Mouse (Mus musculus) E14TG2a.4 (cell line): ENCODE results near the gene Wasf3.

Experiments used
- H3K27me3 ChIP-seq: 2 replicates; pipeline ENCODE4 v1.6.1; 2014; ENCODE audit warnings: low read length, control low read depth; ENCODE audit not compliant: insufficient read depth
- H3K36me3 ChIP-seq: 2 replicates; pipeline ENCODE4 v1.6.1; 2014; ENCODE audit warnings: low read length, control low read depth; ENCODE audit not compliant: insufficient read depth
- H3K4me1 ChIP-seq: replicated peaks from 2 replicates; pipeline ENCODE4 v1.6.1; 2014; ENCODE audit warnings: low read depth, low read length, control low read depth
- H3K4me3 ChIP-seq: replicated peaks from 2 replicates; pipeline ENCODE4 v1.5.1; 2014; ENCODE audit warnings: mild to moderate bottlenecking, low read length
- H3K9me3 ChIP-seq: 2 replicates; pipeline ENCODE4 v1.6.1; 2014; ENCODE audit warnings: low read length, control low read depth
- CTCF ChIP-seq: conservative IDR thresholded peaks from 2 replicates; pipeline ENCODE4 v1.5.1; 2014; ENCODE audit warnings: low read length
- NANOG ChIP-seq: IDR thresholded peaks from 2 replicates; pipeline ENCODE4 v1.6.1; 2014; ENCODE audit warnings: borderline replicate concordance, low read length, mixed read lengths
- POU5F1 ChIP-seq: IDR thresholded peaks from 2 replicates; pipeline ENCODE4 v1.6.1; 2014; ENCODE audit warnings: low read length, borderline replicate concordance

Gene Wasf3

GRCm38 (mm10) chr5:146407791-146408190 lies 23.0 kb downstream of the Wasf3 start:
- no peaks in the 10 kb centered on the region for H3K27me3 ChIP-seq
- H3K4me3 ChIP-seq: no peak overlapping the region
- TF ChIP-seq NANOG (peak; percentile 34; the same call in 1 of the 2 replicates), POU5F1 (no peak)
- H3K9me3 ChIP-seq: no peaks in the 10 kb centered on the region
- H3K36me3 ChIP-seq: peaks cover 6% of the 10 kb centered on the region; the same call in 1 of the 2 replicates
- H3K4me1 ChIP-seq: peaks cover 89% of the 10 kb centered on the region

- Histone ChIP-seq H3K4me3 (peak overlapping the region; percentile 27), H3K36me3 (peaks cover 9% of the 10 kb centered on the region), H3K9me3 (0 out of 2 replicates have a peak, but pooled peaks cover 2% of the 10 kb centered on the region), H3K27me3 (no peaks in the 10 kb centered on the region), H3K4me1 (peaks cover 91% of the 10 kb centered on the region)
- TF ChIP-seq CTCF (no peak), NANOG (no peak)
Measured at GRCm38 (mm10) chr5:146408604-146409003, 23.8 kb downstream of the Wasf3 start.

- H3K9me3 ChIP-seq: peaks cover 19% of the 10 kb centered on the region
- 0 out of 2 replicates have a peak overlapping the region, but pooled peaks have one; percentile 20 for H3K4me3 ChIP-seq
- H3K36me3 ChIP-seq: peaks cover 27% of the 10 kb centered on the region
- no peaks in the 10 kb centered on the region for H3K27me3 ChIP-seq
- H3K4me1 ChIP-seq: peaks cover 91% of the 10 kb centered on the region
- peak; percentile 37; the same call in 1 of the 2 replicates for TF ChIP-seq NANOG
- TF ChIP-seq POU5F1: no peak
- TF ChIP-seq CTCF: no peak
Measured at GRCm38 (mm10) chr5:146410821-146411220, 26.0 kb downstream of the Wasf3 start.

- Histone ChIP-seq H3K4me3 (peak overlapping the region; percentile 15), H3K27me3 (no peaks in the 10 kb centered on the region), H3K4me1 (peaks cover 98% of the 10 kb centered on the region), H3K36me3 (peaks cover 27% of the 10 kb centered on the region), H3K9me3 (peaks cover 19% of the 10 kb centered on the region)
- TF ChIP-seq NANOG: no peak
Measured at GRCm38 (mm10) chr5:146412743-146413430, 28.1 kb downstream of the Wasf3 start.

GRCm38 (mm10) chr5:146414611-146415010 lies 29.8 kb downstream of the Wasf3 start:
- Histone ChIP-seq H3K4me1 (peaks cover 85% of the 10 kb centered on the region), H3K36me3 (peaks cover 27% of the 10 kb centered on the region), H3K27me3 (no peaks in the 10 kb centered on the region), H3K4me3 (no peak overlapping the region), H3K9me3 (peaks cover 19% of the 10 kb centered on the region)
- no peak for TF ChIP-seq POU5F1
- no peak for TF ChIP-seq CTCF
- TF ChIP-seq NANOG: no peak

DNA sequence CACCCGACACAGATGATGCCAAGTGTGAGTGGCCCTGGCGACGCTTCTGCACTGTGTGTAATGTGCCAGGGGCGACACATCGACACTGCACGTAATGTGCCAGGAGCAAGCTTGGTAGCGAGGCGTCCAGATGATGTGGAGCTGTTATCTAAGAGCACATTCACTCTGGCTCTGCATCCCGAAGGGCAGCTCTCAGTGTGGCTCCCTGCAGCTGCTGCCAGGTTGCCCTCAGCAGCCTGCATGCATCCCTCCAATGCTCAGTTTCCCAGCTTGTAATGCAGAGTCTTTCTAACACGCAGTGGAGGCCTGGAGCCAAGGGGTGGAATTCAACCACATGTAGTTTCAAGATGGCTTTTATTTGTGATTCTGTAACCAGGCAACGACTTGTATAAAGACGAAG lies 30.4 kb downstream of the Wasf3 start:
- TF ChIP-seq POU5F1: no peak
- no peak for TF ChIP-seq CTCF
- TF ChIP-seq NANOG: no peak
- Histone ChIP-seq H3K9me3 (peaks cover 19% of the 10 kb centered on the region), H3K4me1 (peaks cover 84% of the 10 kb centered on the region), H3K36me3 (peaks cover 25% of the 10 kb centered on the region), H3K4me3 (no peak overlapping the region), H3K27me3 (no peaks in the 10 kb centered on the region)

DNA sequence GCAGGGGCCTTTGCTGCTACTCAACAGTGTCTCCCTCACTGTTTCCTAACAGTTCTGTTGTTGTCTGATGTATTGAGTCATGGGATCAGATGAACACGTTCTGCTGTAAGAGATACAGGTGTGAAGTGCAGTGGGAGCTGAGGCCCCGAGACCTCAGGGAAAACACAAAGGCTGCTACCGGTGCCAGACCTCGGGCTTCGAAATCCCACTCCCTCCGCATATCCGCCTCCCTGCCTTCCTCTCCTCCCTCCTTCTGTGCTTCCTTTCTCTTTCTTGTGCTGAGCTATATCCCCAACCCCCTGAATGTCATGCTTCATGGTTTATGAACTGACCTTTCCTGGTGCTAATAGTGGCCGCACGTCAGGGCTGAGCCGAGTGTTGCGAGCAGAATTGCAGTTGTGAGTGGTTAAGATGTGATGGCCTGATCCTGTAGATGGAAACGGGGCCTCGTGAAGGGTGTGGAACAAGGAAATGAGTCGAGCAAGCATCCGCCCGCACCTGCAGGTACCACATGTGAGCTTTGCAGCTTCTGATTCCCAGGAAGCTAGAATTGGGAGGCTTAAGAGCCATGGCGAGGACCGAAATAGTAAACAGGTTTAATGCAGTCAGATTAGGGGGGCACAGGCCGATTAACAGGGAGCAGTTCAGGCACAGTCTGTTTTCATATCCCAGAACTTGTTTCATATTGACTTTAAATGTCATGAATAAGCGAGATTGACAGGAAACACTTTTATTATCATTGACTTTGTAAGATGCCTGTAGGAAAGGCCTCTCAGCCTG lies 31.7 kb downstream of the Wasf3 start:
- H3K36me3 ChIP-seq: peaks cover 21% of the 10 kb centered on the region
- peak overlapping the region; percentile 35 for H3K4me3 ChIP-seq
- peaks cover 19% of the 10 kb centered on the region for H3K9me3 ChIP-seq
- no peaks in the 10 kb centered on the region for H3K27me3 ChIP-seq
- TF ChIP-seq CTCF (no peak), NANOG (no peak), POU5F1 (no peak)
- H3K4me1 ChIP-seq: peaks cover 83% of the 10 kb centered on the region

GRCm38 (mm10) chr5:146418092-146418491 lies 33.3 kb downstream of the Wasf3 start:
- no peak for TF ChIP-seq NANOG
- Histone ChIP-seq H3K4me1 (peaks cover 80% of the 10 kb centered on the region), H3K4me3 (no peak overlapping the region)

More at GRCm38 (mm10) chr5:146418092-146418491, 33.3 kb downstream of the Wasf3 start:
- H3K9me3 ChIP-seq: peaks cover 19% of the 10 kb centered on the region
- peaks cover 25% of the 10 kb centered on the region for H3K36me3 ChIP-seq
- H3K27me3 ChIP-seq: no peaks in the 10 kb centered on the region
